Mouse (Mus musculus) Patski (cell line): Measurements from ENCODE around the gene Gtpbp10. TPM values are rescaled to one million over a fixed set of nuclear protein-coding genes. Genes with fewer than 3 reads are reported as not detected.

ENCODE experiments used
- ATAC-seq: fragments of 100-300 bp; one replicate; pipeline ENCODE4 v1.8.0; 2021
- CTCF ChIA-PET: fragments of 350-600 bp; sonication (Branson Sonifier 250); formaldehyde crosslinking; loops from one replicate; lab custom pipeline; 2022; ENCODE audit warnings: inconsistent platforms; lab: Charles Lee
- POLR2A ChIA-PET: fragments of 350-600 bp; sonication (Branson Sonifier 250); formaldehyde crosslinking; loops from one replicate; lab custom pipeline; 2022; ENCODE audit warnings: antibody characterized with exemption, inconsistent platforms; lab: Charles Lee
- DNase-seq: peaks from one replicate; pipeline ENCODE4 v3.0.0-alpha.2; 2011; ENCODE audit warnings: low read depth, low spot score
- H3K27me3 ChIP-seq: fragments of 371-371 bp; one replicate; pipeline ENCODE4 v1.5.1; 2021
- CTCF ChIP-seq: fragments of 100-300 bp; IDR thresholded peaks from one replicate; pipeline ENCODE4 v1.5.1; 2021
- in situ Hi-C: fragments of 300-500 bp; cut with MboI; formaldehyde crosslinking; loops from 3 replicates; pipeline ENCODE4 v1.11.1; 2018; ENCODE audit warnings: low pct_unique_long_range_greater_than_20kb, mixed read lengths
- polyA plus RNA-seq: library from polyadenylated mRNA; unstranded; gene quantifications from one replicate; pipeline ENCODE4 v1.2.3, GENCODE M21; 2021

Gene Gtpbp10
- polyA plus RNA-seq, 1 experiment from 2014 or later = 22.1 TPM

DNA sequence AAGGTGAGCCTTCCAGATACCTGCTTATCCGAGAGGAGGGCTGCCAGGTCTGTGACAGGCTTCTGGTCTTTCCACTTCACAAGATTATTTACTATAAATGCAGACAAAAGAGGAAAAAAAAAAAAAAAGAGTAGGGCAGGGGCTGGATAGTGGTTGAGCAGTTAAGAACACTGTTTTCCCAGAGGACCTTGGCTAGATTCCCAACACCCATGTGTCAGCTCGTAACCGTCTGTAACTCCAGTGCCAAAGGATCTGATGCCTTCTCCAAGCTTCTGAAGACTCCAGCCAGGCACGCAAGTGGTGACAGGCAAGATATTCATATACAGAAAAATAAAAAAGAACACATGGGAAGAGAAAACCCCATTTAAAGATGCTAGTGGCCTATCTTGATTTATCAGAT is 56.0 kb downstream of the Gtpbp10 start:
- no peaks in the 10 kb centered on the region for H3K27me3 ChIP-seq
- POLR2A ChIA-PET = interaction anchor here (1.1 kb wide), 1 partner anchor 191 kb away, joined by 3 read pairs; the partner anchor contains the start of gene Steap2
- no peak for TF ChIP-seq CTCF
- DNase-seq (no peak), ATAC-seq (no peak)
- in situ Hi-C loops = no loop called here
- CTCF ChIA-PET = interaction anchor here (2.0 kb wide), 1 partner anchor 246 kb away, joined by 5 read pairs; the partner anchor contains the start of gene Steap1

DNA sequence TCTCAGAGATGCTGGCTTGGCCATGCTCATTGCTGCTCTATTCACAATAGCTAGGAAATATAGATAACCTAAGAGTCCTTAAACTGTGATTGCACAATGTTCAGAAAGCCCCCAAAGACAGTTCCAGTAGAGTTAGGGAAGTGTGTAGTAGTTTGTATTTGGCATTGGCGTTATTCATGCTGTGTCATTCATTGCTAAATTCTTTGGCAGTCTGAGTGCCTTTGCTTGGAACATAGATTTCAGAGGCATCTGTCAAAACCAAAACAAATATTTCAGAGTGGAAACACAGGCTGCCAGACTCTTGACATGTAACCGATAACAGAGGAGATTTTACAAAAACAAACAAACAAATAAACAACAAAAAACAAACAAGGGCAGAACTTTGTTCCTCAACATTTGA is 57.8 kb downstream of the Gtpbp10 start:
- TF ChIP-seq CTCF = no peak
- ATAC-seq (no peak), DNase-seq (no peak)
- CTCF ChIA-PET = no interaction called here
- H3K27me3 ChIP-seq = no peaks in the 10 kb centered on the region
- in situ Hi-C loops = no loop called here
- POLR2A ChIA-PET = no interaction called here

DNA sequence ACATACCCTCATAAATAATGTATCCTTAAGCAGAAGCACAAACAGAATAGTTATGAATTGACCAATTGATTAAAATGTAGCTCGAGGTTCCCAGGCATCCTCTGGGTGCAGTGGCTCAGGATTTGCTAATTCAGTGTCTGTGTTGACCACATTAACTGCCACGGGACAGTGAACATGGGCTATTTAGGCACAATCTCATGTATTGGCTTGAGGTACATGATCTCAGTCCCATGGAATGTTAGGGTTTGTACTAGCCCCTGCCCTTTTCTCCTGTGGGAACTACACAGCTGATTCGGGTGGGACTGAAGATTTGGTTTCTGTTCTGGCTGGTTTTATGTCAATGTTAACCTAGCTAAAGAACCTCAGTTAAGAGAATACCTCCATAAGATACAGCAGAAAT is 62.9 kb downstream of the Gtpbp10 start:
- TF ChIP-seq CTCF = no peak
- DNase-seq = peak; percentile 68
- H3K27me3 ChIP-seq = no peaks in the 10 kb centered on the region
- POLR2A ChIA-PET = interaction anchor here (2.5 kb wide), 1 partner anchor 253 kb away, joined by 6 read pairs; the partner anchor contains the start of gene Steap1
- peak; percentile 98 for ATAC-seq
- CTCF ChIA-PET = interaction anchor here (1.1 to 2.7 kb wide), 6 partner anchors 10 to 259 kb away, joined by 3 to 14 read pairs (median 4); partner anchors contain the start of gene Steap1
- in situ Hi-C loops = loop anchor here (5.0 to 25.0 kb wide), 3 partner anchors 151 to 1841 kb away; partner anchors contain the start of gene Zfp804b

DNA sequence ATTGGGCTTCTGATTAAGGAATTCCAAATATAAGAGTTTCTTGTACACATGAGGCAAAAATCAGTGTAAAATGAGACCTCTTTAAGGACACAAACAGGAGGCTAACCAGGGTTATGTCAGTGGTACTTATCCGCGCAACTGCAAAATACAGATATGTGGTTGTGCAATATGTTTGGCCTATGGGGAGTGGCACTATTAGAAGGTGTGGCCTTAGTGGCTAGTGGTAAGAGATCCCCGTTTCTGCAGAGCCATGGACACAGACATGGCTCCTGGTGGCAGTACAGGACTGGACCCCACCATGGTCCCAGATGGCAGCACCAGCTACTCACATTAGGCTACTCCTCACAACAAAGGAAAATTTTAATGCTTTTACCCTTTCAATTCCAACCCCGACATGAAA is 64.3 kb downstream of the Gtpbp10 start:
- no peaks in the 10 kb centered on the region for H3K27me3 ChIP-seq
- ATAC-seq (no peak), DNase-seq (no peak)
- POLR2A ChIA-PET = interaction anchor here (2.5 kb wide), 1 partner anchor 254 kb away, joined by 6 read pairs; the partner anchor contains the start of gene Steap1
- TF ChIP-seq CTCF = no peak
- CTCF ChIA-PET = interaction anchor here (0.6 to 3.2 kb wide), 15 partner anchors 9 to 524 kb away, joined by 3 to 33 read pairs (median 4); partner anchors contain the start of gene Steap1
- in situ Hi-C loops = loop anchor here (5.0 to 25.0 kb wide), 3 partner anchors 152 to 1842 kb away; partner anchors contain the start of gene Zfp804b

DNA sequence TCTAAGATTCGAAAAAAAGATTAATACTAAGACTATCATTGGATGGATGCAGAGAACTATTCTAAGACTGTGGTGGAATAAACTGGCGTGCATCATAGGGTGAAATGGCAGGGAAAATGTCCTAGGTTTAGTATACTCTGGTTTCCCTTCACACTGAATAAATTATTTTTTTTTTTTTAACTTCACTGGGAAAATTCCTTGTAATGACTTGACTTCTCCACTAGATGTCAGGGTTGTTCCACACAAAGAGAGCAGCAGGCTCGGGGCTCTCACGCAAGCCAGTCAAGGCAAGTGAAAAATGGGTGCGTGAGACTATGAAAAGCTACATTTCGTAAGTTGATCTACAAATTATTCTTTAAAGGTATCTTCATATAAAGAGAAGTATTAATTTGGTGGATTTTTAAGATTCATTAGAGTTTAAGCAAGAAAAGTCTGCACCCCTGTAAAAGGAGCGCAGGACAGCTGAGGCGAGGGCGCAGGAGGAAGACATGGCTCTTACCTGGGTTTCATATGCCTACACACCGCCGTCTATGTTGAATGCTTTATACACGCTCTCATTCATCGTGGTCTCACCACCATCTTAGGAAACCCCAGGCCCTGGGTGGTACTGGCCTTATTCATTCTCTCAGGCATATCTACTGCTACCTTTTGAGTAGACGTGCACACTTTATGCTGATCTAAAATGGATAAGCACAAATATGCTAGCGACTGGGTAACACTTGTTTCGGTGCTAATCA is 64.9 kb downstream of the Gtpbp10 start:
- in situ Hi-C loops = loop anchor here (5.0 to 25.0 kb wide), 4 partner anchors 153 to 1843 kb away; partner anchors contain the start of gene Zfp804b
- CTCF ChIA-PET = interaction anchor here (0.6 to 3.2 kb wide), 14 partner anchors 8 to 523 kb away, joined by 3 to 33 read pairs (median 4); partner anchors contain the start of gene Steap1
- POLR2A ChIA-PET = no interaction called here
- peak; percentile 81 for TF ChIP-seq CTCF
- ATAC-seq = no peak
- DNase-seq = no peak
- H3K27me3 ChIP-seq = no peaks in the 10 kb centered on the region

DNA sequence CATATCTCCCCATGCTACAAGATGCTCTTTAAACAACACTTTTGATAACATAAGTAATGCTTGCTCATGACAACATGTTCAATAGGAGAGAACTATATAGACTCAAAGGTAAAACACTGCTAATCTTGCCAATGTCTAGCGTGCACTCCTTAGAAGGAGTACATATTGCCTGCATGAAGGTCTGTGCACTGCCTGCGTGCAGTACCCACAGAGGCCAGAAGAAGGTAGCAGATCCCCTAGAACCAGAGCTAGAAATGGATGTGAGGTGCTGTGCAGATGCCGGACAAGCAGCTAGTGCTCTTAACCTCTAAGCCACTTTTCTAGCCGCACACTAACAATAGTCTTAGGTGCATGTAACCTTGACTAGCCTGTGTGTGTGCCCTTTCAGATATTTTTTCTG is 67.2 kb downstream of the Gtpbp10 start:
- ChIA-PET POLR2A (no interaction called here), CTCF (interaction anchor here (3.2 kb wide), 1 partner anchor 257 kb away, joined by 33 read pairs; the partner anchor contains the start of gene Steap1)
- ATAC-seq (no peak), DNase-seq (no peak)
- peak; percentile 40 for TF ChIP-seq CTCF
- H3K27me3 ChIP-seq = no peaks in the 10 kb centered on the region
- in situ Hi-C loops = loop anchor here (5.0 to 25.0 kb wide), 3 partner anchors 260 to 1845 kb away; partner anchors contain the start of gene Zfp804b

Other genes with a start within 250 kb of the Gtpbp10 start
- gene Cdk14, start 139.2 kb downstream of the Gtpbp10 start, polyA plus RNA-seq = 21.7 TPM
- gene 1700015F17Rik, start 80.4 kb downstream of the Gtpbp10 start, polyA plus RNA-seq = not detected
- 60.9 TPM for gene Cldn12, start 44.6 kb downstream of the Gtpbp10 start, polyA plus RNA-seq
- gene Gm8773, start 14.3 kb upstream of the Gtpbp10 start, polyA plus RNA-seq = 2.2 TPM
- gene Cfap69, start 104.7 kb upstream of the Gtpbp10 start, polyA plus RNA-seq = 31.9 TPM
- gene Steap2, start 135.0 kb upstream of the Gtpbp10 start, polyA plus RNA-seq = 187 TPM
- gene Steap1, start 189.8 kb upstream of the Gtpbp10 start, polyA plus RNA-seq = 199 TPM